Mouse (Mus musculus) granulocyte monocyte progenitor cell, adult 5-6 weeks (primary cell): ENCODE data around the gene Gm49450. TPM values are rescaled to one million over a fixed set of nuclear protein-coding genes. Genes with fewer than 3 reads are reported as not detected.
"Not testable (repeated sequence)": the region's sequence is repeated elsewhere in the genome, so short reads cannot be mapped to it uniquely, and the experiment has no call there.

Experiments used
- ATAC-seq: replicated peaks from 2 replicates; pipeline ENCODE4 v1.8.0; 2016; ENCODE audit warnings: mild to moderate bottlenecking, moderate TSS enrichment, inconsistent platforms; ENCODE audit not compliant: poor library complexity, severe bottlenecking
- total RNA-seq, 2 experiments: library from RNA; stranded (forward) in 1 of 2; stranded (reverse) in 1 of 2; fragments of 200-712, 200-1000 nt in 1 of 2; fragments of >200 nt in 1 of 2; fragmentation: Nextera tagmentation in 1 of 2; gene quantifications; 2 replicates each; pipeline ENCODE4 v1.2.3; 2014 to 2017

The Gm49450 gene
- total RNA-seq, 2 experiments from 2014 or later: not detected

DNA sequence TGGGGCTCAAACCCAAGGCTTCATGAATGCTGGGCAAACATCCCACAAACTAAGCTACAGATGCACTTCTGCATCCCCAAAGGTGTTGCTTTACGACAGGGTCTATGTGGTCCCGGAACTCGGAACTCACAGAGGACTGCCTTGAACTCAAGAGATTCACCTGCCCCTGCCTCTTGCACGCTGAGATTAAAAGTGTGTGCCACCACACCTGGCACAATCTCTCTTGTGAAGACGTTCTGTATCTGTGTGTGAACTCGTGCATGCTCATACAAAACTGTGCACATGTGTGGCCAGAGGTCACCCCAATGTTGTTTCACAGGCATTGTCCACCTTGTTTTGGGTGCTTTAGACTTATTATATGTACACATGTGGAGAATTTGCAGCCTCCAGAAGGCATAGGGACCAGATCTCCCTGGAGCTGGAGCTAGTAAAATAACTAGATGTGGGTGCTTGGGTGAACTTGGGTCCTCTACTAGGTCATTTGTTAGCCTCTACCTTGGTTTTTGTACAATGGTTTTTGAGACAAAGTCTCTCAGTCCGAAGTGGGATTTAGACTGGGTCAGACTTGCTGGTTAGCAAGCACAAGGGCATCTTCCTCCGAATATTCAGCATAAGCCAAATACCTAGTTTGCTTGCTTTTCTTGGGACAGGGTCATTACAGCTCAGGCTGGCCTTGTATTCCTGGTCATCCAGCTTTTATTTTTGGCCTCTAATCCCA, 23.2 kb downstream of the Gm49450 start:
- ATAC-seq: no peak

DNA sequence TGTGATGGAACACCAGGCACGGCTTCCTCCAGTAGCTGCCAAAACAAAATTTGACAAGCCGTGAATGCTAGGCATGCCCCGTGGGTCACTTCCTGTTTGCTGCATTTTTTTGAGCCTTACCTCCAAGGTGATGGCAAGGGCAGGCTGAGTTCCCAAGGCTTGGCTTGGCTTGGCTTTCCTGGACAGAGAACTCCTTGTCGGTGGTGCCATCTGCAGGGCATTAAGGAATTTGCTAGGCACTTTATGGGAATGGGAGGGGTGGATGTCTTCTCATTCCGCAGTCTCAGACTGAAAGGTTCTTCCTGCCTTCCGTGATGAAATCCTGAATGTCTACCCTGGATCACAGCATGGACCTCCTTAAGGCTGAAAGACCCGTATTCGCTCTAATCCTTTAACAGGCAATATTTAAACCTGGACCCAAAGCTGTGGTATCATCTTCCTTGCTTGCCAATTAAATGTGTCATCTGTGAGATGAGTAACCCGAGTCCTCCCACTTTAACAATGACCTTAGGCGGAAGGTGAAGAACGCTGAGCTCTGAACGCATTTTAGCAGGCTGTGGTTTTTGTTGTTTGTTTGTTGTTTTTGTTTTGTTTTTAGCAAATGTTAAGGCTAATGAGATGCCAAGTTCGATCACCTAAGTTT, 24.6 kb downstream of the Gm49450 start:
- ATAC-seq: peak; percentile 89

DNA sequence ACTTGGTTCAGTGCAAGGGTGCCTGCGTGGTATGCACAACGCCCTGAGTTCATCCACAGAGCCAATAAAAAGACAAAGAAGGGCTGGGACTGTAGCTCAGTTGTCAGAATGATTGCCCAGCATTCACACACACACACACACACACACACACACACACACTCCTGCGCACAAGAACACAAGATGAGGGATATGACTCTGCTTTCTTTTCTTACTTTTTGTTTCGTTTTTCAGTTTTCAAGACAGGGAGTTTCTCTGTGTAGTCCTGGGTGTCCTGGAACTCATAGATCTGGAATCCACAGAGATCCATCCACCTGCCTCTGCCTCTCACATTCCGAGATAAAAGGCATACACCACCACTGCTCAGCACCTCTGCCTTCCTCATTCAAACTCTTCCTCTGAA, 25.8 kb downstream of the Gm49450 start:
- ATAC-seq: peak; percentile 6; the same call in 1 of the 2 replicates

DNA sequence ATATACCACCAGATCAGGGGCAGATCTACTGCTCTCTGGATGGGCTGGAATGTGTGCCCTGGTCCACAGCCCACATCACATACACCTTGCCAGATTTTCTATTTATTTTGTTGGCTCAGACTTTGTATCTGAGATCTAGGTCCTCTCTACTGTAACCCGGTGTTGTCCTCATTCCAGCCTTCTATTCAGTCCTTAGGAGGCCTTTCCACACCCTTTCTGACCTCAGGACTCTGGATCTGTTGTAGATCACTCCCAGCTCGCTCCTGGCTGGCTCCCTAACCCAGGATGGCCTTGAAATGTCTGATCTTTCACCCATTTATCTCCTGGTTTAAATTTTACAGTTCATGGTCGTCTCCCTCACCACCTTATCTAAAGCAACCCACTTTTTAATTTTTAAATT, 28.7 kb downstream of the Gm49450 start:
- no peak for ATAC-seq

DNA sequence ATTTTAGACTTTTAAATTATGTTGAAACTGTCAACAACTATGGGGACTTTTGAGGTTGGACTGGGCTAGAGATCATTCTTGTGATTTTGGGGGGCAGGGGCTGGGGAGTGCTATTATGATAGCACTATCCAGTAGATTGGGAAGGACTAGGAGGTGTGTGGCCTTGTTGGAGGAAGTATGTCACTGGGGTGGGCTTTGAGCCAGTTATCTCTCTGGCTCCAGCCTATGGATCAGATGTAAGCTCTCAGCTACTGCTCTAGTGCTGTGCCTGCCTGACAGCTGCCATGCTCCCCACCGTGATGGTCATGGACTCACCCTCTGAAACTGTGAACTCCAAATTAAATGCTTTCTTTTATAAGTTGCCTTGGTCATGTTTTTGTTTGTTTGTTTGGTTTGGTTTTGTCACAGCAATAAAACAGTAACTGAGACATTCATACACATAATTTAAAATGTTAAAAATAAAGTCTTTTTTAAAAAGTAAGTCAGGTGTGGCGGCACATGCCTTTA, 30.3 kb downstream of the Gm49450 start:
- ATAC-seq: no peak

DNA sequence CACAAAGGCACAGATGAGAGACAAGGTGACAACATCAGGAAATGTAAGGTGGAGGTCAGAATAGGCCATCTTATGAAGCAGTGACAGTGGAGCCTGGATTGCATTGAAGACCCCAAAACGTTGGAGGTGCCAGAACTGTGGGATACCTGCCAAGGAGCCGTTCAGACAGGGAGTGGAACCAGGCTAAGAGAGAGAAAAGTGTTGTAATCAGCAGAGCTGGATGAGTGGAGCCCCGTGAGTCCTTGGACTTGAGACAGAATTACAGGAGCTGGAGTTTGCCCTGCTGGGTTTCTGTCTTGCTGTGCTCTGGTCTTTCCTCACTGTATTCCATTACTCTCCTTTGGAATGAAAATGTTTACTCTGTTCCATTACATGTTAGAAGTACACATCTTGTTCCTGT, 30.8 kb downstream of the Gm49450 start:
- ATAC-seq: no peak

DNA sequence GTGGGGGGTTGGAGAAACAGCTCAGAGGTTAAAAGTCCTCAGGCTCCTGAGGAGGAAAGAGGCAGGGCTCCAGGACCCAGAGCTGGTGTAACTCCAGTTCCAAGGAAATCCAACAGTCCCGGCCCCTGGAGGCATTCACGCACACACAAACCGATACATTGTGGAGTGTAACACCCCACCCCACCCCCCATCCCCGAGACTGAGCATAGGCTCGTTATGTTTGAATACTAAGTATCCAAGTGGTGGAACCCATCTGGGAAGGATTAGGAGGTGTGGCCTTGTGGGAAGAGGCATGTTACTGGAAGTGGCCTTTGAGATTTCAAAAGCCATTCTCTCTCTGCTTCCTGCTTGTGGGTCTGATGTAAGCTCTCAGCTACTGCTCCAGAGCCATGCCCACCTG, 31.8 kb downstream of the Gm49450 start:
- no peak for ATAC-seq

DNA sequence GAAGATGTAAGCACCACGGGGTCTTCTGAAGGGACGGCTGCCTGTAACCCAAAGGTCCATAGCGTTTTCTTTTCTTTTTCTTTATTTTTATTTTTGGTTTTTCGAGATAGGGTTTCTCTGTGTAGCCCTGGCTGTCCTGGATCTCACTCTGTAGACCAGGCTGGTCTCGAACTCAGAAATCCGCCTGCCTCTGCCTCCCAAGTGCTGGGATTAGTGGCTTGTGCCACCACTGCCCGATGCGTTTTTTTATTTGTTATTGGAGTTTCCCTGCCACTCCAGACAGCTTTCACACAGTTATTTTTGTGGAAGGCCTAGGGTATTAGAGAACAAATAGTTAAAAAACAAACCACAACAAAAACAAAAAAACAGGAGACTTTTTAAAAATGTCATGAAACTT, 34.9 kb downstream of the Gm49450 start:
- not testable (repeated sequence) for ATAC-seq

DNA sequence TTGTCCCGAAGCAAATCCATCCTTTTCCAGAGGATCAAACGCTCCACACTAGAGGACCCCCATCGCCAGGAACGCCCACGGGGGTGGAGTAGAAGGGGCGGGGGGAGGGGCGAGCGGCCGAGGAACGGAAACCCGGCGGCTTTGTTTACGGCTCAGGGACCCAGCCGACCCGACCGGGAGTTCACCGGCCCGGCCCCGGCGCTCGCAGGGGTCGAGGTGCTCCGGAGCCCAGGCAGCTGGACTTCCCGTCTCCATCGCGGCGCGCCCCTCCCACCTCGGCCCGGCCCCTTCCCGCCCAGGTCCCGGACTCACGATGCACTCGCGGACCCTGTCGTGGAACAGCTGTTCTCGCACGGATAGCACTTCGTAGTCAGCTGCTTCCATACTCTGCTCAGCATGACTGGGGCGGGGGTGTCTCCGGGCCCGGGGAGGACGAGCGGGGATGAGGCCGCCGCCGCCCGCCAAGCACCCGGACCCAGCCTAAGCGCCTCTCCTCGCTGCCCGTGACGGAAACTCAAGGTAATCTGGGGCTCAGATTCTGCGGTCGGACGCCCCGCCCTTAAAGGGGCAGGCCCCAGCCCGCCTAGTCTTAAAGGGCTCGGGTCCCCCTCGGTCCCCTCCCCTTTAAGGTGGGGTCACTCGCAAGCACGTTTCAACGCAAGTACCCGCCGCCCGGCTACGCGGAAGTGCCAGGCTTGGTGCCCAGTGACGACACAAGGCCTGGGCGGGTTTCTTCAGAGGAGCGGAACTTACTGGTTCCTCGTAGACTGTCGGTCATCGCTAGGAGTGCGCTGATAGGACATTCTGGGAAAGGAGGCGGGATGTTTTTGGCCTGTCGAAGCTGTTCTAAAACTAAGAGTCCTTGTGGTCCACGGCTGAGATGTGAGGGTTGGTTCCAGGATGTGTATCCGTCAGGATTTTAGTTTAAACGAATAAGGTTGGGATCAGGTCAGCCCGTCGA, 35.5 kb downstream of the Gm49450 start, which contains the start of gene Lmbr1l:
Lmbr1l (minus strand) TSS at position 694 of the 961 bp plus-strand sequence.
- peak; percentile 97 for ATAC-seq

DNA sequence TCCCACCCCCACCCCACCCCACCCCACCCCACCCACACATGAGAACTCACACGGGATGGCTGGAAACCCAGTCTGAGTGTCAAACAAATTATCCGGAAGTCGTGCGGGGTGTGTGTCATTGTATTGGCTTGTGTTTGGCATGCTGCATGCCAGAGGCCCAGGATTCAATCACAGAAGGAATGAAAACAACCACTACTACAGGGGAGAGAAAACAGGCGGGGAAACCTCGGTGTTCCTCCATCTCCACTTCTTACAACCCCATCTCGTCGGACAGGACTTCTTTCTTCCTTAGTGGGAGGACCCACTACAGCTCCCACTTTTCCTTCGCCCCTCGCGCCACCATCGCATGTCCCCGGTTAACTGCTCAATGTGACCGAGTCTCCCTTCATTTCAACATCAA, 36.3 kb downstream of the Gm49450 start:
- 0 out of 2 replicates have a peak, but pooled peaks have one; percentile 0 for ATAC-seq

DNA sequence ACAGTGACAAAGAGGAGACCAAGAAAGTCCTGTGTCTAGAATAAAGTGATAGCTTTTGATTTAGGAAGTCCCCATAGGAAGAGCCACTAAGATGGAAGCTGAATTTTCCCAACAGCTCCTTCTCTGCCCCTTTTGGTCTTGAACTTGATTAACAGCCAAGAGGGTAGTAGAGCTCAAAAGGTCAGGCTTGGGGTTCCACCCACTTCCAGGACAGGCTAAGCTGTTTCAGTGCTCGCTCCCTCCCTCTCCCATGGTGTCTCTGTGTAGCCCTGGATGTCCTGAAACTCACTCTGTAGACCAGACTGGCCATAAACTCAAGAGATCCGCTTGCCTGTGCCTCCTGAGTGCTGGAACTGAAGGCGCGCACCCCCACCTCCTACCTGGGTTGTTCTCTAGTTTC, 37.3 kb downstream of the Gm49450 start:
- no peak for ATAC-seq

DNA sequence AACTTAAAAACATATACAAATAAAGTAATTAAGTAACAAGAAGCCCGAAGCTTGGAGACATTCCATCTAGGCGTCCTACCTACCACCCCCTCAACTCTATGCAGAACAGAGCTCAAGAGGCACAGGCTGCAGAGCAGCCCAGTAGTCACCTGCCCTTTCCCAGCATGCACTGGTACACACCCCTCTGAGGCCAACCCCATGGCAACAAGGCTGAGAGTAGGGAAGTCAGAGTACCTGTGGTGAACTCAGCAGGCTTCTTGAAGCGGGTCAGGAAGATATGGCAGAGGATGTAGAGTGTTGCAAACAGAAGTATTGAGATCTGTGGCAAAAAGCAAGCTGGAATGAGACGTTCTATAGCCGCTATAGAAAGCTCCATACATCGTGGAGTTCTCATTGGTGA, 38.4 kb downstream of the Gm49450 start:
- no peak for ATAC-seq

DNA sequence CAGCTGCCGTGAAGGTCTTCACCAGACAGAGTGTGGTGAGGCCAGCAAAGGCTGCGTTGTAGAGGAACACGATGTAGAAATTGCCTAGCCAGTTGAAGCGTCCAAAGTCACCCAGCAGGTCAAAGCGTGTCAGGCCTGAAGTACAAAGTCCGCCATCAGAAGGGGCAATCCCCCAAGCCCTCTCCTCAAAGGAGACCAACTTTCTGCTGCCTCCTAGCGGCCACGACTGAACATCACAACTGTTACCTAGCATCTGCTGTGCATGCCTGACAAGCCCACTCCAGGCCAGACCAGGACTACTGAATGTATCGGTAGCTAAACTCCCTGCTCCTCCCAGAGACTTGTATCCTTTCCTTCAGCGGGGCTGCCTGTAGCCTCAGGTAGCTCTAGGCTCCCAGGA, 48.7 kb downstream of the Gm49450 start:
- ATAC-seq: peak; percentile 40

DNA sequence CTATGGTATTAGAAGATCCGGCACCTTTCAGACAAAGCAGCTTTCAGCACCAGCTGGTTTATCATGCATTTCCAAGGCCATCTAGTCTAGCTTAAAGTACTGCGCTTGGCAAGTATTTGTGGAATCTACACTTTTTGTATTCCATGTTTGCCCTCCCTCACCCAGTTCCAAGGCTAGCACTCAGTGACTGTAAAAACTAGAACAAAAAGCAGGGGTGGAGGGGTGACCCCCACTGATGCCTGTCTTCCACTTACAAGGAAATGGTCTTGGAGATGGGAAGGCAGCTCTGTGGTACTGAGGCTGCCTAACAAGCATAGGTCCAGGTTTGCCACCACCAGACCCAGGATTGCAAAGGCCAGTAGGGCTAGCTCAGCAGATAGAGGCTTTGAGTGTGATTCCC, 50.8 kb downstream of the Gm49450 start:
- ATAC-seq: no peak

DNA sequence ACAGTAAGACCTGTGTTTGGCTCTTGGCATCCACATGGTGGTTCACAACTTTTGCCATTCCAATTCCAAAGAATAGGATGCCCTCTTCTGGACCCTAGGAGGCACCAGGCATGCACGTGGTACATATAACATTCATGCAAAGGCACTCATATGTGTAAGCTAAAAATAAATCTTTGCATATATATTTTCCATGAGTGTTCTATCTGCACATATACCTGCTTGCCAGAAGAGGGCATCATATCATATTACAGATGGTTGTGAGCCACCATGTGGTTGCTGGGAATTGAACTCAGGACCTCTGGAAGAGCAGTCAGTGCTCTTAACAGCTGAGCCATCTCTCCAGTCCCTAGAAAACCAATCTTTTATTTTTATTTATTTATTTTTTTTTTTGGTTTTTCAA, 51.8 kb downstream of the Gm49450 start:
- no peak for ATAC-seq

DNA sequence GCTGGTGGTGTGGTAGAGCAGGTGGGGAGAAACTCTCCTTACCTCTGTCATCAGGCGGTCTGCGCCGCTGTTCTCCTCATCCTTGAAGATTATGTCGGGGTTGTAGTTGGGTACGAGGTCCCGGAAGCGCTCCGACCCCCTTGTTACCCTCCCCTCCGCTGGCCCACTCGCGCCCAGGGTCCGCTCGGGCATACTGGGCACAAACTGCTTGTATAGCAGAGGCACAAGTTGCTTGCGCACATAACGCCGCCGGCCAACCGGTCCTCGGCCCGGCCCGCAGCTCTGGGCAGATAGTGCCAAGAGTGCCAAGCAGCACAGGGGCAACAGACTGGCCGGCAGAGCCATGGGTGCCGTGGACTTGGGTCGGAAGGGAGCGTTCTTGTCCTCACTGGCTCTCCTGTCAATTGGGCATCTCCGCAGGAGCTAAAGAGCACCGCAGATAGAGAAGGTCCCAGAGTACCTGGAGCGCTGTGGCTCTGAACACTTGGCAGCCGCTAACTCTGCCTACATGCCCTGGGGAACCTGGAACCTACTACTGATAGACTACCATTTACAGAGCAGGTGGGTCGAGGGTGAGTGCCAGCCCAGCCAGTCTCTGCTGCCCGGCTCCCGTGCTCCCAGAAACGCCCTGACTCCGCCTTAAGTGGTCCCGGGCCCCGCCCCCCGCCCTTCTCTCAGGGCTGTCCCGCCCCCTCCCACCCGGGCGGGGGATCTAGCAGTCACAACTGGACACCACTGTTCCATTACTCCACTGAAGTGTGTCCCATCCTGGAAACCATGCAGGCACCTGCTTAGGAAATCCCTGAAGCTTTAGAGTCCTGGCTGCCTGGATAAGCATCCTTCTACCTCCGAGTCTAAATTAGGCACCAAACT, 55.2 kb downstream of the Gm49450 start, which contains the start of gene Dhh:
Dhh (minus strand) TSS at position 613 of the 873 bp plus-strand sequence.
- no peak for ATAC-seq

DNA sequence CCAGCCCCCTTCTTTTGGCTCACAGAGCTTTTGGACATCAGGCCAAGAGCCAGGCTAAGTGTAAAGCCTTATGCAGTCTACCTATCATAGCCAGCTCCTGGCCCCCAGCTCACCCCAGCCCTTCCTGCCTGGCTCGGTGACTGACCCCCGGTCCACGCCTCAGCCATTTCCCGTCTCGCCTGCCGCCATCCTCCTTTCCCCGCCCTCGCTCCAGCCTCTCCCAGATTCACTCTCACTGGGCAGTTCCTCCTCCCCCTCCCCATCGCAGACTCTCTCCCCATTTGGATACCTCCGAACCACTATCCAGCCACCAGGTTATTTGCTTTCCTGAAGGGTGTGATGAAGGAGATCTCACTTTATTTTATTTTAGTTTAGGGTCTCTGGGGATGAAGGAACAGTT, 55.9 kb downstream of the Gm49450 start:
- ATAC-seq: no peak

DNA sequence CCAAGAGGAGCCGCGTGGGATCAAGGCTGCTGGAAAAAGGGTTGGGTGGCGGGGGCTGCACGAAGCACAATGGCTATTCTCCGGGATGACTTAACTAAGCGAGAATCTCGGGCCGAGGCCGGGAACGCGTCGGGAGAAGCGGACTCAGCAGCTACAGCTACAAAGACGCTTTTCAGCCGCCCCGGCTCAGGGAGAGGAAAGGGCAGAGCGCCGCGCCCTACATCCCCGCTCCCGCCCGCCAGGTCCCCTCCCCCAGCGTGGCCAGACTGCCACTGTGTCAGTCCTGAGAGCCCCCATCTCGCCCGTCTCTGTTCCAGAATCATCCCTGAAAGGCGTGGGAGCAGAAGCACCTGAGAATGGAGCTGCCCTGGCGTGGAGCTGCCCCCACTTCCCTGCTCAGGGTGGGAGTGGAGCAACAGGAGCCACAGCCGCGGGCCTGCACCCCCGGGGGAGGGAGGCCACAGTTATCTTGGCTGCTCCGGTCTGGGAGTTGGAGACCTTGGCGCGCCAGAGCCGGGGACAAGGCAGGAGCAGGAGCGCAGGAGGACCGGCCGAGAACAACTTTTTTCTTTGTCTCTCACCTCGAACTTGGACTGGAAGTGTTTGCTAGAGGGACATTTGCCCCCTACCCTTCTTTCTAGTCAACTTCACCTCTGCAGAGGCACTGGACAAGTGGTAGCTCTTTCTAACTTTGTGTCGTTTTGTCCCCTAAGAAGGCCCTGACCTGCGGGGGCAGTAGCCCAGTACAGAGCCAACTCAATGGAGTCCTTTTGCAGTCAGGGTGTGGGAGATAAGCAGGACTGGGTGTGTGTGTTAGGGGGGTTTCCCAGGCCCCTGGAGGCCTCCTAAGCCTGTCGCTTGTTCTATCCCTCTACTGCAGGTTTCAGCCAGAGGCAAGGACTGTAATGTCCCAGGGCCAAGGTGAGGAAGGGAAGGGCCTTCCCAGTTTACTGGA, 57.4 kb downstream of the Gm49450 start:
- ATAC-seq: no peak
